9 mouse cellular contexts compared by ENCODE assay signal in genomic region chr10:77902894-77903715, GRCm38 (mm10). TPM values are rescaled to one million over a fixed set of nuclear protein-coding genes. Genes with fewer than 3 reads are reported as not detected.
A peak's percentile ranks its signal among the peaks of the same experiment; 100 is the strongest.
DNase-seq lines count a peak whose midpoint lies in the region; ATAC-seq and TF ChIP-seq lines count a peak whose summit lies in the region.
"Had no signal": no experiment of that assay in that cellular context is flagged by ENCODE, and none has a peak within 500 bp of the region (broad histone marks: within the 10 kb centered on the region; RNA-seq: fewer than 3 reads in every experiment).

No protein-coding gene starts in this region.

- H3K4me1 ChIP-seq in ES-Bruce4 (ENCODE audit: control insufficient read depth, insufficient read depth, low read length): no peaks in the 10 kb centered on the region
- peaks cover 23% of the 10 kb centered on the region for H3K4me1 ChIP-seq in embryonic facial prominence, embryonic 10.5 days
- 0 out of 2 replicates have a peak, but pooled peaks cover 6% of the 10 kb centered on the region for H3K4me1 ChIP-seq in heart, postnatal 0 days (ENCODE audit: control insufficient read depth, insufficient read depth)
- peaks cover 14% of the 10 kb centered on the region for H3K4me1 ChIP-seq in lung, embryonic 15.5 days

- TF ChIP-seq POLR2A in ES-Bruce4 (IDR thresholded peaks at IDR 0.05; ENCODE audit: insufficient read depth, low read length): no peak

- no peaks in the 10 kb centered on the region for H3K27me3 ChIP-seq in ES-Bruce4 (ENCODE audit: control insufficient read depth, insufficient read depth, low read length, poor library complexity, severe bottlenecking)
- peaks cover 25% of the 10 kb centered on the region for H3K27me3 ChIP-seq in embryonic facial prominence, embryonic 10.5 days (replicated peaks; ENCODE audit: low read depth, poor library complexity, severe bottlenecking)
- H3K27me3 ChIP-seq in heart, postnatal 0 days (ENCODE audit: control insufficient read depth, insufficient read depth, low read length): peaks cover 24% of the 10 kb centered on the region
- peaks cover 9% of the 10 kb centered on the region for H3K27me3 ChIP-seq in lung, embryonic 15.5 days

- H3K27ac ChIP-seq in ES-Bruce4 (ENCODE audit: insufficient read depth, low read length): no peak overlapping the region
- H3K27ac ChIP-seq in embryonic facial prominence, embryonic 10.5 days (replicated peaks): peak overlapping the region; percentile 81; the same call in 1 of the 2 replicates
- H3K27ac ChIP-seq in heart, postnatal 0 days (ENCODE audit: low read depth): no peak overlapping the region
- no peak overlapping the region for H3K27ac ChIP-seq in lung, embryonic 15.5 days

- no peak for TF ChIP-seq CTCF in ES-Bruce4 (IDR thresholded peaks at IDR 0.05; ENCODE audit: low read depth, low read length)
- TF ChIP-seq CTCF in heart, postnatal 0 days (IDR thresholded peaks at IDR 0.05; ENCODE audit: low read depth): no peak

- H3K4me2 ChIP-seq in heart, postnatal 0 days (ENCODE audit: low read depth, low read length): peak overlapping the region; percentile 98
- H3K4me2 ChIP-seq in lung, embryonic 15.5 days: peak overlapping the region; percentile 87

- H3K9me3 ChIP-seq in ES-Bruce4 (replicated peaks; ENCODE audit: control insufficient read depth, insufficient read depth, low read length, poor library complexity, severe bottlenecking): no peaks in the 10 kb centered on the region
- H3K9me3 ChIP-seq in embryonic facial prominence, embryonic 10.5 days: no peaks in the 10 kb centered on the region
- 0 out of 2 replicates have a peak, but pooled peaks cover 16% of the 10 kb centered on the region for H3K9me3 ChIP-seq in heart, postnatal 0 days (replicated peaks; ENCODE audit: control insufficient read depth, low read length)
- H3K9me3 ChIP-seq in lung, embryonic 15.5 days: no peaks in the 10 kb centered on the region

- no peak for TF ChIP-seq EP300 in ES-Bruce4 (IDR thresholded peaks at IDR 0.05; ENCODE audit: insufficient read depth, low read depth, low read length)
- no peak for TF ChIP-seq EP300 in heart, postnatal 0 days (IDR thresholded peaks at IDR 0.05; ENCODE audit: low read depth)

- H3K9ac ChIP-seq in ES-Bruce4 (ENCODE audit: low read depth, poor library complexity, severe bottlenecking): peak overlapping the region; percentile 73
- H3K9ac ChIP-seq in heart, postnatal 0 days (replicated peaks; ENCODE audit: low read depth, low read length): peak overlapping the region; percentile 37; the same call in 1 of the 2 replicates
- no peak overlapping the region; the same call in 1 of the 2 replicates for H3K9ac ChIP-seq in lung, embryonic 15.5 days

- H3K4me3 ChIP-seq in ES-Bruce4 (ENCODE audit: low read depth, low read length): peak overlapping the region; percentile 70
- peak overlapping the region; percentile 77 for H3K4me3 ChIP-seq in embryonic facial prominence, embryonic 10.5 days
- H3K4me3 ChIP-seq in heart, postnatal 0 days (ENCODE audit: low read depth, low read length): peak overlapping the region; percentile 59
- peak overlapping the region; percentile 68 for H3K4me3 ChIP-seq in lung, embryonic 15.5 days

- no peaks in the 10 kb centered on the region for H3K36me3 ChIP-seq in ES-Bruce4 (ENCODE audit: control insufficient read depth, insufficient read depth, low read length, poor library complexity, severe bottlenecking)
- no peaks in the 10 kb centered on the region for H3K36me3 ChIP-seq in embryonic facial prominence, embryonic 10.5 days (replicated peaks)
- no peaks in the 10 kb centered on the region for H3K36me3 ChIP-seq in heart, postnatal 0 days (replicated peaks; ENCODE audit: control insufficient read depth, insufficient read depth, low read length)
- H3K36me3 ChIP-seq in lung, embryonic 15.5 days: no peaks in the 10 kb centered on the region

- 7% methylated on average over 35 of the region's 35 CpGs for WGBS in embryonic facial prominence, embryonic 10.5 days
- 10% methylated on average over 35 of the region's 35 CpGs for WGBS in heart, postnatal 0 days
- WGBS in lung, embryonic 15.5 days: 5% methylated on average over 34 of the region's 35 CpGs

- ATAC-seq in heart, postnatal 0 days (ENCODE audit: insufficient read depth, low read depth): peak; percentile 56
- peak; percentile 76 for ATAC-seq in lung, embryonic 15.5 days (ENCODE audit: borderline replicate concordance, extremely low read depth, low FRiP score, low TSS enrichment)

- peak; percentile 65 for DNase-seq in adrenal gland, postnatal 14 days
- DNase-seq in embryonic facial prominence, embryonic 10.5 days (ENCODE audit: low spot score): peak; percentile 87
- no peak for DNase-seq in heart, postnatal 0 days (ENCODE audit: low spot score)
- DNase-seq in layer of hippocampus, postnatal 14 days (ENCODE audit: low spot score in 2 of 2): peak; percentile 64 to 69
- peak; percentile 83 for DNase-seq in retina, postnatal 1 day
- no peak for DNase-seq in spleen, adult 12 weeks (ENCODE audit: low spot score)

RNA-seq across cellular contexts. Expression of gene Lrrc3, which starts 0.8 kb away (rescaled TPM):
- 5.6 and 6.3 TPM in 2 replicates for polyA plus RNA-seq in ES-Bruce4 (2011; ENCODE audit: insufficient read depth, insufficient read length, low read depth, missing spikeins)
- 7.6 and 14.0 TPM in 2 replicates for total RNA-seq in adrenal gland, postnatal 14 days (2021)
- polyA plus RNA-seq in embryonic facial prominence, embryonic 10.5 days (2016; fragmentation: Nextera tagmentation; extraction: Ambion mirVana): 2.2 and 2.3 TPM in 2 replicates
- 0.08 and 2.5 TPM in 2 replicates for total RNA-seq in heart, postnatal 0 days (2014; rRNA removed; ENCODE audit: low replicate concordance)
- polyA plus RNA-seq in heart, postnatal 0 days (2015; fragmentation: Nextera tagmentation; extraction: Ambion mirVana): 0.54 and 0.63 TPM in 2 replicates
- total RNA-seq in layer of hippocampus, postnatal 14 days (2021): 10 to 100 TPM; 10.4 to 10.8 TPM
- polyA plus RNA-seq in lung, embryonic 15.5 days (2015; fragmentation: Nextera tagmentation; extraction: Ambion mirVana): 4.5 TPM in 2 replicates

RNA-seq across cellular contexts. Expression of gene Gm3285, which starts 41.3 kb away (rescaled TPM):
- not detected in 2 replicates for polyA plus RNA-seq in ES-Bruce4 (2011; ENCODE audit: insufficient read depth, insufficient read length, low read depth, missing spikeins)
- not detected in 2 replicates for total RNA-seq in adrenal gland, postnatal 14 days (2021)
- polyA plus RNA-seq in embryonic facial prominence, embryonic 10.5 days (2016; fragmentation: Nextera tagmentation; extraction: Ambion mirVana): not detected in 2 replicates
- not detected in 2 replicates for total RNA-seq in heart, postnatal 0 days (2014; rRNA removed; ENCODE audit: low replicate concordance)
- polyA plus RNA-seq in heart, postnatal 0 days (2015; fragmentation: Nextera tagmentation; extraction: Ambion mirVana): not detected in 2 replicates
- not detected for total RNA-seq in layer of hippocampus, postnatal 14 days (2021)
- polyA plus RNA-seq in lung, embryonic 15.5 days (2015; fragmentation: Nextera tagmentation; extraction: Ambion mirVana): not detected in 2 replicates
- polyA plus RNA-seq: gonadal fat pad, adult 2 months had no signal

RNA-seq across cellular contexts. Expression of gene Gm10318, which starts 50.4 kb away (rescaled TPM):
- polyA plus RNA-seq in ES-Bruce4 (2011; ENCODE audit: insufficient read depth, insufficient read length, low read depth, missing spikeins): not detected in 2 replicates
- not detected in 2 replicates for total RNA-seq in adrenal gland, postnatal 14 days (2021)
- not detected in 2 replicates for polyA plus RNA-seq in embryonic facial prominence, embryonic 10.5 days (2016; fragmentation: Nextera tagmentation; extraction: Ambion mirVana)
- not detected in 2 replicates for total RNA-seq in heart, postnatal 0 days (2014; rRNA removed; ENCODE audit: low replicate concordance)
- polyA plus RNA-seq in heart, postnatal 0 days (2015; fragmentation: Nextera tagmentation; extraction: Ambion mirVana): not detected in 2 replicates
- total RNA-seq in layer of hippocampus, postnatal 14 days (2021): not detected
- not detected in 2 replicates for polyA plus RNA-seq in lung, embryonic 15.5 days (2015; fragmentation: Nextera tagmentation; extraction: Ambion mirVana)
- polyA plus RNA-seq: gonadal fat pad, adult 2 months had no signal

RNA-seq across cellular contexts. Expression of gene Gm36176, which starts 56.5 kb away (rescaled TPM):
- not detected in 2 replicates for polyA plus RNA-seq in ES-Bruce4 (2011; ENCODE audit: insufficient read depth, insufficient read length, low read depth, missing spikeins)
- not detected in 2 replicates for total RNA-seq in adrenal gland, postnatal 14 days (2021)
- not detected in 2 replicates for polyA plus RNA-seq in embryonic facial prominence, embryonic 10.5 days (2016; fragmentation: Nextera tagmentation; extraction: Ambion mirVana)
- total RNA-seq in heart, postnatal 0 days (2014; rRNA removed; ENCODE audit: low replicate concordance): not detected in 2 replicates
- polyA plus RNA-seq in heart, postnatal 0 days (2015; fragmentation: Nextera tagmentation; extraction: Ambion mirVana): not detected in 2 replicates
- total RNA-seq in layer of hippocampus, postnatal 14 days (2021): not detected
- not detected in 2 replicates for polyA plus RNA-seq in lung, embryonic 15.5 days (2015; fragmentation: Nextera tagmentation; extraction: Ambion mirVana)
- polyA plus RNA-seq: gonadal fat pad, adult 2 months had no signal

Comparison
In these comparisons a context has a peak if more than half of its experiments do, and no peak if none do; other contexts are left out.
1. DNase-seq: peak in adrenal gland, postnatal 14 days (single experiment), embryonic facial prominence, embryonic 10.5 days (single experiment), layer of hippocampus, postnatal 14 days (2 of 2) and retina, postnatal 1 day (single experiment); none in heart, postnatal 0 days (single experiment) and spleen, adult 12 weeks (single experiment).
2. Peak in every context shown above with its lines, with median percentiles within 50 percentile points of each other: H3K4me3 ChIP-seq.